Mouse (Mus musculus) liver, adult 2 months (tissue): ENCODE results near the gene Pax3.

Source experiments
- CTCF ChIP-seq: fragments of 200-500 bp; IDR thresholded peaks from 2 replicates; pipeline ENCODE4 v1.5.1; 2011; ENCODE audit warnings: low read depth, low read length, control low read depth
- POLR2A ChIP-seq: fragments of 200-500 bp; IDR thresholded peaks from 2 replicates; pipeline ENCODE4 v1.6.1; 2011; ENCODE audit warnings: low read length, control low read depth; ENCODE audit not compliant: insufficient read depth; ENCODE audit errors: extremely low read depth

GRCm38 (mm10) chr1:78191761-78192160 is 5.2 kb downstream of the Pax3 start:
- TF ChIP-seq CTCF (no peak), POLR2A (no peak)
